Mouse (Mus musculus): ENCODE data around the gene Tmem91. TPM values are rescaled to one million over a fixed set of nuclear protein-coding genes. Genes with fewer than 3 reads are reported as not detected.
A peak's percentile ranks its signal among the peaks of the same experiment; 100 is the strongest.

The Tmem91 gene
- polyA plus RNA-seq, 1 experiment from 2014 or later = 1.1 TPM

DNA sequence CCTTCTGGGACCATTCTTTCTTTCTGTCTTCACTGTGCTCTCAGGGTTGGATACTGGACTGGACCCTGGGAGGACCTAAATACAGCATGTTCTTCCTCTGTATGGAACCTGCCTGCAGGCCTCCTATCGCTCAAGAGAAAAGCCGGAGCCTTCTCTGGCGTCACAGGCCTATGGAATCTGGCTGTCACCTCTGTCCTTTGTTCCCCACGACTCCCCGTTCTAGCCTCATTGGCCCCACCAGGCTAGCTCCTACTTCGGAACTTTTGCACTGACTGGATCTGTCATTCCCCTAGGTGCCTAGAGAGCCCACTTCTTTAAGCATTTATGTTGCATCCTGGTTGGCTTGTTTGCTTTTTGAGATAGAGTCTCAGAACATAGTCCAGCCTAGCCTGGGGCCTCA is 9.7 kb upstream of the Tmem91 start:
- H3K9ac ChIP-seq (ENCODE audit: low read depth, low read length) = no peak overlapping the region

DNA sequence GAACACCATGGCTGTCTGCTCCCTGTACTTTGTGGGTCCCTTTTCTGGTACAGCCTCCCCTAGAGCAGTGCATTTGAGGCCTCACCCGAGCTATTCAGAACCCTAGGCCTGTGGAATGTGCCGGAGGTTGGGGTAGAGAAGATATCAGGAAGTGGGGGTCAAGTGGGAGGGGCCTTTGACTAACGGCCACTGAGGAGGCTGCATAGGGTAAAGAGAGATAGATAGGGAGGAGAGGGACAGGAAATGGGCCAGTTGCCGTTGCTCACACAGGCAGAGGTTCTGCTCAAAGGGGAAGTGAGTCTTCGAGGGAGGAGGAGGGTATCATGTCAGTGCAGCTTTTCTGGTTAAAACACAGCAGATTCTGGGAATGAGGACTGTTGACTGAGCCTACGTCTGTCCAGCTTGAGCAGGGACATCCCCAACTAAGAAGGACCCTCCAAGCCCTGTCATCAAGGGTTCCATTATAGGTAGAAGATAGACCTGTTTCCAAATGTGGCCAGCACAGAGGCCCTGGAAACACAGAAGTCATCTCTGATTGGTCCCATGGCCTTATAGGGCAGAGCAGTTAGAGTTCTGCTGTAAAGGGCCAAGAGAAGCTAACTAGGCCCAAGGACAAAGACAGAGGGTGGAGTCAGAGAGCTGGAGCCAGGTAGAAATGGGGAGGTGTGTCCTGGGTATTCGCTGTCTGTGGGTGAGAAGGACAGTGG is 8.7 kb upstream of the Tmem91 start:
- no peak overlapping the region for H3K4me3 ChIP-seq (replicated peaks; ENCODE audit: low read depth, low read length)

More for the DNA sequence above, 9.7 kb upstream of the Tmem91 start:
- DNase-seq (ENCODE audit: low spot score) (no peak), ATAC-seq (replicated peaks; ENCODE audit: low FRiP score, low read depth) (no peak)
- WGBS = 86% methylated on average over 6 of the region's 6 CpGs
- TF ChIP-seq CTCF (IDR thresholded peaks at IDR 0.05; ENCODE audit: low read depth) = no peak
- Histone ChIP-seq H3K36me3 (ENCODE audit: insufficient read depth, low read length) (no peaks in the 10 kb centered on the region), H3K9me3 (replicated peaks; ENCODE audit: low read length) (no peaks in the 10 kb centered on the region), H3K4me3 (replicated peaks; ENCODE audit: low read depth, low read length) (no peak overlapping the region), H3K4me1 (replicated peaks; ENCODE audit: insufficient read depth, low read length) (peaks cover 28% of the 10 kb centered on the region; the same call in 1 of the 2 replicates), H3K27ac (no peak overlapping the region), H3K4me2 (ENCODE audit: low read length) (no peak overlapping the region), H3K27me3 (ENCODE audit: insufficient read depth, low read length) (no peaks in the 10 kb centered on the region)

DNA sequence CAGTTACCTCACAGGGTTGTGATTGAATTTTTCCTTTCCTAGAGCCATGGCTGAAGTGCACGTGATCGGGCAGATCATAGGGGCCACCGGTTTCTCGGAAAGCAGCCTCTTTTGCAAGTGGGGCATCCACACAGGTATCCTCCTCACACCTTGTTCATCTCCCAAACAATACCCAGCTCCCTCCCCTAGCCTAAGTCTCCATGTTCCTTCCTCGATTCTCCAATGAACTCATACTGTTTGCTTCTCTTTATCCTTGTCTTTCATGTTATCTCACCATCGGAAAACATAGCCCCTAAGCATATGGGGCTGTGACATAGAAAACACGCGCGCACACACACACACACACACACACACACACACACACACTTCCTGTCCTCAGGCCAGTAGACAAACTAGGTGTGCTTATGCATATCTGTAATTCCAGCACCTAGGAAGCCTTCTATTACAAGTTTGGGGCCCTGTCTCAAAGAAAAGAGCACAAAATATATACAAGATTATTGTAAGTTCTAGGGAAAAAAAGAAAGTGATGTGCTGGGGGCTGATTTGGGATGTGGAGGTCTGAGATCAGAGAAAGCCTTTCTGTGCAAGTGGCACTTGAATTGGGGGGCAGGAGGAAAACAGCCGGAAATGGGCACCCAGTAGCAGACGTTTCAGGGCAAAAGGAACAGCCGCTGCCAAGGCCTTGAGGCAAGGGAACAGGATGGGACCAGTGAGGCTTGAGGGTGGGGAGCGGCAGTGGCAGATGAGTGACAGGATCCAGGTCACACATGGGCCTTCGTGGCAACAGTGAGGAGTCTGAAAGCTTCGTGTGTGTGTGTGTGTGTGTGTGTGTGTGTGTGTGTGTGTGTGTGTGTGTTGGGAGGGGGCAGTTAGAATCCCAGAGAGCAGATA is 6.6 kb upstream of the Tmem91 start:
- no peaks in the 10 kb centered on the region for H3K27me3 ChIP-seq (ENCODE audit: insufficient read depth, low read length)
- H3K9ac ChIP-seq (ENCODE audit: low read depth, low read length) = no peak overlapping the region
- peak overlapping the region; percentile 50 for H3K4me2 ChIP-seq (ENCODE audit: low read length)
- no peak for TF ChIP-seq CTCF (IDR thresholded peaks at IDR 0.05; ENCODE audit: low read depth)
- no peaks in the 10 kb centered on the region for H3K36me3 ChIP-seq (ENCODE audit: insufficient read depth, low read length)
- no peak overlapping the region for H3K27ac ChIP-seq
- peak overlapping the region; percentile 61; the same call in 1 of the 2 replicates for H3K4me3 ChIP-seq (replicated peaks; ENCODE audit: low read depth, low read length)
- ATAC-seq (replicated peaks; ENCODE audit: low FRiP score, low read depth) = no peak
- DNase-seq (ENCODE audit: low spot score) = no peak
- H3K4me1 ChIP-seq (replicated peaks; ENCODE audit: insufficient read depth, low read length) = 0 out of 2 replicates have a peak, but pooled peaks cover 10% of the 10 kb centered on the region
- WGBS = 58% methylated on average over 15 of the region's 15 CpGs
- no peaks in the 10 kb centered on the region for H3K9me3 ChIP-seq (replicated peaks; ENCODE audit: low read length)

More for the DNA sequence above, 8.7 kb upstream of the Tmem91 start:
- Histone ChIP-seq H3K36me3 (ENCODE audit: insufficient read depth, low read length) (no peaks in the 10 kb centered on the region), H3K9me3 (replicated peaks; ENCODE audit: low read length) (no peaks in the 10 kb centered on the region), H3K27ac (peak overlapping the region; percentile 28; the same call in 1 of the 2 replicates), H3K4me2 (ENCODE audit: low read length) (no peak overlapping the region), H3K9ac (ENCODE audit: low read depth, low read length) (no peak overlapping the region), H3K4me1 (replicated peaks; ENCODE audit: insufficient read depth, low read length) (peaks cover 22% of the 10 kb centered on the region; the same call in 1 of the 2 replicates), H3K27me3 (ENCODE audit: insufficient read depth, low read length) (no peaks in the 10 kb centered on the region)
- DNase-seq (ENCODE audit: low spot score) (peak; percentile 52), ATAC-seq (replicated peaks; ENCODE audit: low FRiP score, low read depth) (no peak)
- TF ChIP-seq CTCF (IDR thresholded peaks at IDR 0.05; ENCODE audit: low read depth) = no peak
- 54% methylated on average over 7 of the region's 7 CpGs for WGBS

DNA sequence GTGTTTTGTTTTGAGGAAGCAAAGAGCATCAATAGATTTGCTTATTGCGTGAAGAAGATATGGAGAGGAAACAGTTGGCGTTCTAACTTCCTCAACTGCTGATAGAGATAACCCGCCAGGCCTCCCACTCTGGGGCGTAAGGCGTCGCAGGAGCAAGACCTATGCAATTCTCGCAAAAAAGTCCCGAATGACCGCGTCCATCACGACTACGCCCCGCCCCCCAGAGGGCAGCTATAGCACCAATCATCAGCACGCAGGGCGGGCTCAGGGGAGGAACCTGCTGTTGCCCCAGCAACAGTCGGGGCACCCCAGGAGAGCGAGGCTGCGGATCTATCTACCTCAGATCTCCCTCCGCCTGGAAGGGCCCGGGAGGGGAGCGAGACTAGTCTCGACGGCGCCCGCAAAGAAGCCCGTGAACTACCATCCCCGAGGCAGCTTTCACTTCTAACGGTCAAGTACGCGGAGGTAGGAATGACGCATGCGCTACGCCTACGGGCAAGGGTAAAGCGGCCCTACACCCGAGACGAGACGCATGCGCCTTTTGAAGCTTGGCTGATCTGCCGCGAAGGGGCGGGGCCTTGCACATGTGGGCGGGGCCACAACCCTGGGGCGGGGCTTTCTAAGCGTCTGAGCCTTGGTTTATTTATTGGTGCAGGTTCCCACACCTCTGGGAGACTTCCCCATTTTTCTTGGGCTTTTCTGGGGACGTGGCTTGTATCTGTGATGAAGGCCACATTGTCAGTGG is 5.7 kb upstream of the Tmem91 start, which contains the start of gene B9d2:
Gene B9d2, plus strand, starts transcription at position 267 of the 745 bp plus-strand sequence.
- WGBS = under 1% methylated on average over 46 of the region's 46 CpGs
- H3K4me1 ChIP-seq (replicated peaks; ENCODE audit: insufficient read depth, low read length) = 0 out of 2 replicates have a peak, but pooled peaks cover 4% of the 10 kb centered on the region
- H3K9me3 ChIP-seq (replicated peaks; ENCODE audit: low read length) = no peaks in the 10 kb centered on the region
- no peaks in the 10 kb centered on the region for H3K27me3 ChIP-seq (ENCODE audit: insufficient read depth, low read length)
- no peaks in the 10 kb centered on the region for H3K36me3 ChIP-seq (ENCODE audit: insufficient read depth, low read length)
- ATAC-seq (replicated peaks; ENCODE audit: low FRiP score, low read depth) (peak; percentile 97), DNase-seq (ENCODE audit: low spot score) (peak; percentile 98)
- TF ChIP-seq CTCF (IDR thresholded peaks at IDR 0.05; ENCODE audit: low read depth) = peak; percentile 17; the same call in 1 of the 2 replicates
- H3K4me3 ChIP-seq (replicated peaks; ENCODE audit: low read depth, low read length) = peak within 1 kb of the TSS; percentile 61
- H3K27ac ChIP-seq = peak within 1 kb of the TSS; percentile 88
- H3K9ac ChIP-seq (ENCODE audit: low read depth, low read length) = peak within 1 kb of the TSS; percentile 57
- H3K4me2 ChIP-seq (ENCODE audit: low read length) = peak within 1 kb of the TSS; percentile 50

DNA sequence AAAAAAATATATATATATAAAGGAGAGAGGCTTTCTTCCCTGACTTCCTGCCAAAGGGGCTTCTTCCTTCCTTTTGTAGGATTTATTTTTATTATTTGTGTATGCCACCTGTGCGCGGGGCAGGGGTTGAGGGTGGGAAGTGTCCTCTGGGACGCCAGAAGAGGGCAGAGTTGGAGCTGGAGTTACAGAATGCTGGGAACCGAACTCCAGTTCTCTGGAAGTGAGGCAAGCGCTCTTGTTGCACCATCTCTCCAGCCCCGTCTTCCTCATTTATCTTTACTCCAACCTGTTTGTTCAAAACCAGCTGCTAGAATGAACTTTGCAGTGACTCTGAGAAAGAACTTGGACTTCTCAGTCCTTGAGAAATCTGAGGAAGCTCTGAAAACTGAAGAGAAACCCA is 5.0 kb upstream of the Tmem91 start:
- ATAC-seq (replicated peaks; ENCODE audit: low FRiP score, low read depth) = no peak
- Histone ChIP-seq H3K9ac (ENCODE audit: low read depth, low read length) (0 out of 2 replicates have a peak overlapping the region, but pooled peaks have one; percentile 57), H3K4me3 (replicated peaks; ENCODE audit: low read depth, low read length) (peak overlapping the region; percentile 61), H3K36me3 (ENCODE audit: insufficient read depth, low read length) (no peaks in the 10 kb centered on the region), H3K27me3 (ENCODE audit: insufficient read depth, low read length) (no peaks in the 10 kb centered on the region), H3K4me2 (ENCODE audit: low read length) (peak overlapping the region; percentile 50), H3K9me3 (replicated peaks; ENCODE audit: low read length) (no peaks in the 10 kb centered on the region), H3K4me1 (replicated peaks; ENCODE audit: insufficient read depth, low read length) (0 out of 2 replicates have a peak, but pooled peaks cover 4% of the 10 kb centered on the region), H3K27ac (0 out of 2 replicates have a peak overlapping the region, but pooled peaks have one; percentile 88)
- TF ChIP-seq CTCF (IDR thresholded peaks at IDR 0.05; ENCODE audit: low read depth) = no peak; the same call in 1 of the 2 replicates
- DNase-seq (ENCODE audit: low spot score) = peak; percentile 18
- 8% methylated on average over 6 of the region's 6 CpGs for WGBS
